Mouse (Mus musculus) stomach, postnatal 0 days (tissue): ENCODE measurements around the gene Slc24a3.

Experiments used
- CTCF ChIP-seq: IDR thresholded peaks from 2 replicates; pipeline ENCODE4 v1.5.1; 2016; ENCODE audit warnings: antibody characterized with exemption, low read depth, mild to moderate bottlenecking, moderate library complexity
- EP300 ChIP-seq: optimal IDR thresholded peaks from 2 replicates; pipeline ENCODE3; 2016; ENCODE audit warnings: antibody characterized with exemption

GRCm38 (mm10) chr2:145510650-145511225 lies 343.2 kb downstream of the Slc24a3 start:
- TF ChIP-seq CTCF (no peak), EP300 (no peak)
